Mouse (Mus musculus) embryo, embryonic 11 days (tissue): Measurements from ENCODE around the gene Fgd2.
A peak's percentile ranks its signal among the peaks of the same experiment; 100 is the strongest.
"Not testable (repeated sequence)": the region's sequence is repeated elsewhere in the genome, so short reads cannot be mapped to it uniquely, and the experiment has no call there.

Experiments
- DNase-seq: peaks from one replicate; pipeline ENCODE4 v3.0.0-alpha.2; 2015

Fgd2 gene

GRCm38 (mm10) chr17:29360761-29361221, at the start of gene Fgd2:
TSS of gene Fgd2 (plus strand) at chr17:29360914.
- peak; percentile 33 for DNase-seq

- no peak for DNase-seq
Observed at GRCm38 (mm10) chr17:29311602-29312001, 49.1 kb upstream of the Fgd2 start.

GRCm38 (mm10) chr17:29312082-29312481, 48.6 kb upstream of the Fgd2 start:
- DNase-seq, result no peak

GRCm38 (mm10) chr17:29313300-29313699, 47.4 kb upstream of the Fgd2 start:
- DNase-seq, result no peak

GRCm38 (mm10) chr17:29315672-29316465, 44.8 kb upstream of the Fgd2 start:
- DNase-seq, result no peak

GRCm38 (mm10) chr17:29316891-29317290, 43.8 kb upstream of the Fgd2 start:
- no peak for DNase-seq

GRCm38 (mm10) chr17:29317380-29317779, 43.3 kb upstream of the Fgd2 start, which contains the start of gene Pi16:
TSS of gene Pi16 (plus strand) at chr17:29317680.
- not testable (repeated sequence) for DNase-seq

GRCm38 (mm10) chr17:29318731-29319250, 41.9 kb upstream of the Fgd2 start:
- no peak for DNase-seq

GRCm38 (mm10) chr17:29319476-29319875, 41.2 kb upstream of the Fgd2 start:
- DNase-seq, result no peak

- no peak for DNase-seq
Observed at GRCm38 (mm10) chr17:29319881-29320639, 40.7 kb upstream of the Fgd2 start.

GRCm38 (mm10) chr17:29321765-29322602, 38.7 kb upstream of the Fgd2 start:
- no peak for DNase-seq

GRCm38 (mm10) chr17:29322603-29322962, 38.1 kb upstream of the Fgd2 start:
- DNase-seq, result peak; percentile 63

GRCm38 (mm10) chr17:29323625-29324024, 37.1 kb upstream of the Fgd2 start:
- no peak for DNase-seq

- DNase-seq, result no peak
Observed at GRCm38 (mm10) chr17:29325831-29326230, 34.9 kb upstream of the Fgd2 start.

- DNase-seq, result peak; percentile 78
Observed at GRCm38 (mm10) chr17:29326531-29327529, 33.9 kb upstream of the Fgd2 start.

- no peak for DNase-seq
Observed at GRCm38 (mm10) chr17:29327691-29328090, 33.0 kb upstream of the Fgd2 start.

- no peak for DNase-seq
Observed at GRCm38 (mm10) chr17:29330221-29330620, 30.5 kb upstream of the Fgd2 start.

- no peak for DNase-seq
Observed at GRCm38 (mm10) chr17:29330671-29331410, 29.9 kb upstream of the Fgd2 start.

- DNase-seq, result no peak
Observed at GRCm38 (mm10) chr17:29332186-29332685, 28.5 kb upstream of the Fgd2 start.

- no peak for DNase-seq
Observed at GRCm38 (mm10) chr17:29336266-29336990, 24.3 kb upstream of the Fgd2 start.
